Mouse (Mus musculus) kidney, postnatal 0 days (tissue): Measurements from ENCODE around the gene Zfhx3. TPM values are rescaled to one million over a fixed set of nuclear protein-coding genes. Genes with fewer than 3 reads are reported as not detected.

Source experiments
- ATAC-seq: fragments of 200-750 bp; cut with Nextera tagmentation; replicated peaks from 2 replicates; pipeline ENCODE4 v1.8.0; 2017; ENCODE audit warnings: low read depth, moderate number of reproducible peaks, moderate TSS enrichment, moderate library complexity; ENCODE audit not compliant: low FRiP score
- DNase-seq: peaks from one replicate; pipeline ENCODE4 v3.0.0-alpha.2; 2016; ENCODE audit warnings: low spot score
- H3K27ac ChIP-seq: fragments of 300-500 bp; sonication (generic); 2 replicates; pipeline ENCODE4 v1.5.1; 2014; ENCODE audit warnings: mild to moderate bottlenecking
- H3K27me3 ChIP-seq: fragments of 300-500 bp; sonication (generic); 2 replicates; pipeline ENCODE4 v1.6.1; 2014; ENCODE audit warnings: low read length, mixed read lengths; ENCODE audit not compliant: insufficient read depth
- H3K36me3 ChIP-seq: fragments of 300-500 bp; sonication (generic); 2 replicates; pipeline ENCODE4 v1.6.1; 2014; ENCODE audit warnings: low read length, mixed read lengths; ENCODE audit not compliant: insufficient read depth
- H3K4me1 ChIP-seq: fragments of 300-500 bp; sonication (generic); replicated peaks from 2 replicates; pipeline ENCODE4 v1.6.1; 2014; ENCODE audit warnings: antibody characterized with exemption, low read length, mixed read lengths; ENCODE audit not compliant: insufficient read depth
- H3K4me2 ChIP-seq: fragments of 300-500 bp; sonication (generic); 2 replicates; pipeline ENCODE4 v1.6.1; 2014; ENCODE audit warnings: mild to moderate bottlenecking, low read length, moderate library complexity, mixed read lengths
- H3K4me3 ChIP-seq: fragments of 300-500 bp; sonication (generic); replicated peaks from 2 replicates; pipeline ENCODE4 v1.5.1; 2014; ENCODE audit warnings: low read depth, low read length
- H3K9ac ChIP-seq: fragments of 300-500 bp; sonication (generic); 2 replicates; pipeline ENCODE4 v1.6.1; 2014; ENCODE audit warnings: low read depth, low read length
- H3K9me3 ChIP-seq: fragments of 300-500 bp; sonication (generic); replicated peaks from 2 replicates; pipeline ENCODE4 v1.6.1; 2016; ENCODE audit warnings: low read length, inconsistent platforms, mixed read lengths
- CTCF ChIP-seq: IDR thresholded peaks from 2 replicates; pipeline ENCODE4 v1.5.1; 2016; ENCODE audit warnings: antibody characterized with exemption, low read depth, mild to moderate bottlenecking, moderate library complexity
- WGBS: fragments of 180-500 bp; shearing (Covaris S2); extraction: QIAGEN DNeasy Blood & Tissue Kit; methylation state at CpG from one replicate; pipeline ENCODE4 v1.1.7; 2014; 5-methylcytosine and 5-hydroxymethylcytosine counted together
- polyA plus RNA-seq: library from polyadenylated mRNA; unstranded; fragments of >200 nt; fragmentation: Nextera tagmentation; extraction: Ambion mirVana; gene quantifications from 2 replicates; pipeline ENCODE4 v1.2.1, GENCODE M21; 2015

Zfhx3 gene
- polyA plus RNA-seq, 1 experiment from 2014 or later: 5.0 TPM

DNA sequence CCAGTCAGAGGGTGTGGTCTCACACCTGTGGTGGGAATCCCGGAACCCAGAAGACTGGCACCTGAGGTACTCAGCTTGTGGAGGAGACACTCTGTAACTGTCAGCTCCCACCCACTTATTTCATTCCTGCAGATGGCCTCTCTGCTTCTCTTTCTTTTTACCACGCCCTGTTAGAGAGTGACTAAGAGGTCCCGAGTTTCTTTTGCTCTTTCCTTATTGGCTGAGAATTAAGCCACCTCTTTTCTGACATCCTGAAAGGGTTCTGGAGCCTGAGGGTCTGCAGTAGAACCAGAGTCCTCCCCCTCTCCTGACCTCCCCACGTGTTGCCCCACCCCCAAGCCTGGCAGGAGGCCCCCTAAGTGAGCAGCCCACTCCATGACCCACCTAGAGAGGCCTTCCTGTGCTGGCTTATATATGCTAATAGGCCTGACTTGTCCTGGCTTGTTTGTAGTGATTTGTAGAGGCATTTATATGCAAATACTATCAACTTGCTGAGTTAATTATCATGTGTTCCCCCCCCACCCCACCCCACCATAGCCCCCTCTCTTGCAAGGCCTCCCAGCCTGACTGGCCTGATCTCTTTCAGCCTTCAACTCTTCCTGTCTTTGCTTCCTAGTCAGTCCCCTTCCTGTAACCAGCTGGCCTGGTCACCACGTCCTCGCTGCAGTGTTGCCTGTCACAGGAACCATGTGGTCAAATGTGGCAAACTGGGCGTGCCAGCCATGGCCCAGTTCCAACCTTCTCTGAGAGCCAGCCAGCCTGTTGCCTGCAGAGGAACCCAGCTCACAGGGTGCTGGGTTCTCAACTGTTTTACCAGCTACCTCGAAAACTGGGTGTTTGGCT lies 780.4 kb downstream of the Zfhx3 start:
- WGBS: 30% methylated on average over 8 of the region's 8 CpGs
- peak overlapping the region; percentile 27; the same call in 1 of the 2 replicates for H3K27ac ChIP-seq
- ATAC-seq: peak; percentile 51; the same call in 1 of the 2 replicates
- H3K9ac ChIP-seq: no peak overlapping the region
- H3K4me2 ChIP-seq: no peak overlapping the region
- DNase-seq: peak; percentile 55
- H3K4me1 ChIP-seq: peaks cover 33% of the 10 kb centered on the region
- H3K27me3 ChIP-seq: no peaks in the 10 kb centered on the region
- TF ChIP-seq CTCF: no peak
- no peaks in the 10 kb centered on the region for H3K9me3 ChIP-seq
- no peaks in the 10 kb centered on the region for H3K36me3 ChIP-seq
- H3K4me3 ChIP-seq: no peak overlapping the region

DNA sequence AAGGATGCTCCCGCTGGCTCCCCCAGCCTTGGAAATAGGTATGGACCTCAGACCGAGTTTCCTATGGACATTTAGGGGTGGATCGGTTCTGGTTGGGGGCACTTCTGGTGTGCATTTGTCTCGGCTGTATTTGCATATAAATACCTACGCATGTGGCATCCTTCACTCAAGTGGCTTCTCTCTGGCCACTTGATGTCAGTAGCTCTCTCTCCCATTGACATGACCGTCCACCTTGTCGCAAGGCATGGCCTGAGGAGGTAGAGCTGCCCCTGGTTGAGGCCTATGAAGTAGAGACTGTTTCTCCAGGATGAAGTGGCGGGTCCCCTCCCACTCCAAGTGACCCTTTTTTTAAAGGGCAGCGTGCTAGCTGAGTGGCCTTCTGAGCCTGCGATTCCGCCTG lies 781.2 kb downstream of the Zfhx3 start:
- WGBS: 70% methylated on average over 11 of the region's 11 CpGs
- H3K36me3 ChIP-seq: no peaks in the 10 kb centered on the region
- DNase-seq: no peak
- no peaks in the 10 kb centered on the region for H3K9me3 ChIP-seq
- no peak for ATAC-seq
- H3K4me1 ChIP-seq: peaks cover 31% of the 10 kb centered on the region
- no peak for TF ChIP-seq CTCF
- H3K4me3 ChIP-seq: no peak overlapping the region
- H3K4me2 ChIP-seq: no peak overlapping the region
- peak overlapping the region; percentile 27; the same call in 1 of the 2 replicates for H3K27ac ChIP-seq
- no peaks in the 10 kb centered on the region for H3K27me3 ChIP-seq
- no peak overlapping the region for H3K9ac ChIP-seq

DNA sequence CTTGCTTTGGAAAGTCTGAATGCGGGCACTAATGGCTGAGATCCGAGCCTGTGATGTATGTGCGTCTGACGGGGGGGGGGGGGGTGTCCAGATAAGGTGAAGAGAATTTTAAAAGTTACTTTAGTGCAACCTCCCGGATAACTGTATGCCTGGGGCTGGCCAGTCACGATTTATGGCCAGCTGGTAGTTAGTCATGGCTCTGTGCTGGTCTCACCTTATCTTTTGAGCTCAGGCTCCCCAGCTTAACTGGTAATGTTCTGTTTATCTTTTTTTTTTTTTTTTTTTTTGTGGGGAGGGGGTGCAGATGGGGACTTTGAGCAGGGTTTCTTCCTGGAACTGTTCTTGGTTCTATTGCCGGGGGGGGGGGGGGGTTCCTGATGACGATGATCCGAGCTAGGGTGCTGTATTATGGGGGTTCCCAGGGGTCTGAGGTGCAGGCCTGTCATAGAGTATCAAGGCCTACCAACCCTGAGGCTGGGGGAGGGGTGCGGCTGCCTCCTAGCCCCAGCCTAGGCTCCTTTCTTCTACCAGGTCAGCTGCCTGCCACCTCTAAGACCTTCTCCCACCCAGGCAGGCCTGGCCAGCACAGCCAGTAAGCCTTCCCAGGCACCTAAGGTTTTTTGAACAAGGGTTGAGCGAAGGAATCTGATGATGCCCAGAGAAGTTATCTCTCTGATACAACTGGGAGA lies 782.5 kb downstream of the Zfhx3 start:
- DNase-seq (no peak), ATAC-seq (no peak)
- Histone ChIP-seq H3K9me3 (no peaks in the 10 kb centered on the region), H3K4me3 (no peak overlapping the region), H3K9ac (no peak overlapping the region), H3K4me1 (peaks cover 37% of the 10 kb centered on the region), H3K36me3 (no peaks in the 10 kb centered on the region), H3K4me2 (no peak overlapping the region), H3K27me3 (no peaks in the 10 kb centered on the region), H3K27ac (no peak overlapping the region)
- 49% methylated on average over 11 of the region's 11 CpGs for WGBS
- no peak for TF ChIP-seq CTCF

DNA sequence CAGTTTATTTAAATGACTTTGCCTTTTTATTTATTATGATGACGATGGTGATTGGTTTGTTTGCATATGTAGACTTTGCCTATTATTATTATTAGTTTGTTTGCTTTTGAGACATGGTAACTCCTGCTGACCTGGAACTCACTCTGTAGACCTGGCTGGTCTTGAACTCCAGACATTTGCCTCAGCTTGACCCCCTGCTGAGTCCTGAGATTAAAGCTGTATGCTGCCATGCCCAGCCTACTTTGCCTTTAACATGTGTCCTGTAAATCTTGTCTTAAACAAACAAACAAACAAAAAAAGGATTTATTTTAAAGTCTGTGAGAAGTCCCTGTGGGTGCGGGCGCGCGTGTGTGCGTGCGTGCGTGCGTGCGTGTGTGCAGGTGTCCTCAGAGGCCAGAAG lies 783.2 kb downstream of the Zfhx3 start:
- TF ChIP-seq CTCF: no peak
- Histone ChIP-seq H3K27me3 (no peaks in the 10 kb centered on the region), H3K4me1 (peaks cover 44% of the 10 kb centered on the region), H3K9ac (no peak overlapping the region), H3K4me2 (no peak overlapping the region), H3K27ac (no peak overlapping the region), H3K4me3 (no peak overlapping the region), H3K36me3 (no peaks in the 10 kb centered on the region), H3K9me3 (no peaks in the 10 kb centered on the region)
- no peak for DNase-seq
- no peak for ATAC-seq
- WGBS: 80% methylated on average over 10 of the region's 10 CpGs

DNA sequence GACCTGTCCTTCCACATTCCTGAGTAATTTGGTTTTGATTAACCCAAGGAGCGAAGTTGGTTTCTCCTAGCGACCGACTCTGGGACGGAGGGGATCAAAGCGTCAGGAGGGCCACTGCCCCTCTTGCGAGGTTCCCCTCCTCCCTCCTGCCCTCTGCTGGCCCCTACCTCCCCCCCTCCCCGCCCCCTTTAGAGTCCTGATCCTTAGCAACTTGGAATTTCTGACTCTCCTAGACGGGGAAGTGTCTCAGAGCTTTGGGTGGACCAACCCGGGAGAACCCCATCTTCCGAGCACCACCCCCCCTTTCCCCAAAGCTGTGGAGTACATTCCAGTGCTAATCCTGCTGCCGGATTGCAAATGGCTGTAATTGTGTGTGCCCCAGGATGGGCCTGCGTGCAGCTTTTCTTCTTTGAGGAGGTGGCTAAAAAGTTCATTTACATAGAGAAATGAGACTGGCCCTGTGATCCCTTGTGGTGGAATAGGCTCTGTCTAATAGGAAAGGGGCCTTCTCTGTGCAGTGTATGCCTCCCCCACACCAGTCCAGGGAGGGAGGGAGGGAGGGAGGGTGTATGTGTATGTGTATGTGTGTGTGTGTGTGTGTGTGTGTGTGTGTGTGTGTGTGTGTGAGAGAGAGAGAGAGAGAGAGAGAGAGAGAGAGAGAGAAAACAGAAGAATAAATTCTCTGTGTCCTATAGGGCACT lies 784.2 kb downstream of the Zfhx3 start:
- Histone ChIP-seq H3K4me2 (peak overlapping the region; percentile 28; the same call in 1 of the 2 replicates), H3K4me3 (no peak overlapping the region)

GRCm38 (mm10) chr8:108729169-108729568 lies 786.7 kb downstream of the Zfhx3 start:
- H3K9ac ChIP-seq: no peak overlapping the region
- no peaks in the 10 kb centered on the region for H3K36me3 ChIP-seq
- H3K27me3 ChIP-seq: no peaks in the 10 kb centered on the region
- no peaks in the 10 kb centered on the region for H3K9me3 ChIP-seq
- H3K27ac ChIP-seq: no peak overlapping the region
- no peak overlapping the region for H3K4me3 ChIP-seq
- no peak overlapping the region for H3K4me2 ChIP-seq
- ATAC-seq (no peak), DNase-seq (no peak)
- 19% methylated on average over 2 of the region's 2 CpGs for WGBS
- H3K4me1 ChIP-seq: peaks cover 70% of the 10 kb centered on the region
- no peak for TF ChIP-seq CTCF

More for the DNA sequence above, 784.2 kb downstream of the Zfhx3 start:
- 18% methylated on average over 12 of the region's 12 CpGs for WGBS
- no peaks in the 10 kb centered on the region for H3K27me3 ChIP-seq
- peaks cover 52% of the 10 kb centered on the region for H3K4me1 ChIP-seq
- H3K9me3 ChIP-seq: no peaks in the 10 kb centered on the region
- H3K36me3 ChIP-seq: no peaks in the 10 kb centered on the region
- ATAC-seq (peak; percentile 47; the same call in 1 of the 2 replicates), DNase-seq (no peak)
- no peak for TF ChIP-seq CTCF
- H3K9ac ChIP-seq: no peak overlapping the region
- peak overlapping the region; percentile 64; the same call in 1 of the 2 replicates for H3K27ac ChIP-seq
